ENCODE assay signal across 8 mouse cellular contexts in the genomic region with DNA sequence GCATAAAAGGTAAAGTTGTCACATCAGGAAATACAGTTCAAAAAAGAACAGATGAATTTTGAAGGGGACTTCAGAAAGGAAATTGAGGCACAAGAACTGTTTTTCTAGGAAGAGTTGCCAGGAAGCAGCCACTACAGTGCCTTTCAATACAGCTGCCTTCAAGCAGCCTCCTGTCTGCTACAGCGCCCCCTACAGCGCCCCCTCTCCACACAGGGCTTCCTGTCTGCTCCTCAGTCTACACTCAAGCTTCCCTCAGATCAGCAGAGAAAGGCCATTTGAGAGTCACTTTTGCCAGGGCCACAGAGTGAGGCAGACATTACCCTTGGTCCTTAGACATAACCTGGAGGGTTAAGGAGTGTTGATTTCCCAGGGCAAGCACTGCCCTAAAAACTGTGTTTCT. TPM values are rescaled to one million over a fixed set of nuclear protein-coding genes. Genes with fewer than 3 reads are reported as not detected.
DNase-seq lines count a peak whose midpoint lies in the region; ATAC-seq lines count a peak whose summit lies in the region.

No protein-coding gene starts in this region.

- peak; percentile 29 for ATAC-seq in monocyte, adult 5-6 weeks (replicated peaks; ENCODE audit: insufficient number of reproducible peaks, low FRiP score, low TSS enrichment, poor library complexity, severe bottlenecking)
- ATAC-seq in erythroblast, adult 5-6 weeks (replicated peaks; ENCODE audit: low FRiP score, poor library complexity, severe bottlenecking) = no peak

- intact Hi-C loops in gastrocnemius, postnatal 14 days (cut with DNase I; ENCODE audit: low total_unique reads) = no loop called here

- DNase-seq in gastrocnemius, postnatal 14 days = peak; percentile 9
- no peak for DNase-seq in gastrocnemius, adult 18-20 months (ENCODE audit: low spot score)
- DNase-seq in CD4-positive, CD25-positive, alpha-beta regulatory T cell, adult 2 months (ENCODE audit: low read depth, low spot score) = peak; percentile 81
- DNase-seq in c-Kit-positive CD71-positive TER-119-positive erythroid progenitor cells, embryonic 14.5 days (ENCODE audit: low spot score) = peak; percentile 50
- no peak for DNase-seq in kidney, postnatal 14 days
- DNase-seq in gastrocnemius, adult 8-10 months (ENCODE audit: low spot score in 2 of 2) = no peak

RNA-seq across cellular contexts. Expression of gene Trdmt1, which starts 6.7 kb away (rescaled TPM):
- 1 to 10 TPM; 3.7 to 3.9 TPM for total RNA-seq in gastrocnemius, postnatal 14 days (2021)
- 1 to 10 TPM; 4.6 to 4.8 TPM for total RNA-seq in gastrocnemius, adult 18-20 months (2021)
- total RNA-seq in monocyte, adult 5-6 weeks (2017) = 5.6 to 15.4 TPM (median 15.0 TPM) in 3 replicates
- 8.6 and 9.2 TPM in 2 replicates for total RNA-seq in erythroblast, adult 5-6 weeks (2015; ENCODE audit: low replicate concordance)
- total RNA-seq in erythroblast, adult 5-6 weeks (2017; ENCODE audit: low replicate concordance) = 2.2 and 3.8 TPM in 2 replicates
- total RNA-seq in gastrocnemius, adult 8-10 months (2022) = 1 to 10 TPM; 2.4 to 4.1 (median 3.7) TPM

RNA-seq across cellular contexts. Expression of gene Vim, which starts 36.0 kb away (rescaled TPM):
- 100 to 1,000 TPM; 423 to 456 TPM for total RNA-seq in gastrocnemius, postnatal 14 days (2021)
- total RNA-seq in gastrocnemius, adult 18-20 months (2021) = 100 to 1,000 TPM; 101 to 171 TPM
- total RNA-seq in monocyte, adult 5-6 weeks (2017) = 1,067 to 1,239 TPM (median 1,097 TPM) in 3 replicates
- total RNA-seq in erythroblast, adult 5-6 weeks (2015; ENCODE audit: low replicate concordance) = 309 and 388 TPM in 2 replicates
- total RNA-seq in erythroblast, adult 5-6 weeks (2017; ENCODE audit: low replicate concordance) = 216 and 250 TPM in 2 replicates
- 100 to 1,000 TPM in 1 of 4 experiments, 10 to 100 TPM in 3; 64.2 to 139 (median 92.0) TPM for total RNA-seq in gastrocnemius, adult 8-10 months (2022)

RNA-seq across cellular contexts. Expression of gene Cubn, which starts 46.1 kb away (rescaled TPM):
- under 1 TPM; 0.04 to 0.14 TPM for total RNA-seq in gastrocnemius, postnatal 14 days (2021)
- under 1 TPM; 0.05 to 0.16 TPM for total RNA-seq in gastrocnemius, adult 18-20 months (2021)
- total RNA-seq in monocyte, adult 5-6 weeks (2017) = not detected in 3 replicates
- total RNA-seq in erythroblast, adult 5-6 weeks (2015; ENCODE audit: low replicate concordance) = not detected in 2 replicates
- total RNA-seq in erythroblast, adult 5-6 weeks (2017; ENCODE audit: low replicate concordance) = not detected in 2 replicates
- under 1 TPM; 0.02 to 0.05 (median 0.04) TPM for total RNA-seq in gastrocnemius, adult 8-10 months (2022)

Comparison
In these comparisons a context has a peak if more than half of its experiments do, and no peak if none do; other contexts are left out.
1. DNase-seq: peak in gastrocnemius, postnatal 14 days (single experiment), CD4-positive, CD25-positive, alpha-beta regulatory T cell, adult 2 months (single experiment) and c-Kit-positive CD71-positive TER-119-positive erythroid progenitor cells, embryonic 14.5 days (single experiment); none in gastrocnemius, adult 18-20 months (single experiment), kidney, postnatal 14 days (single experiment) and gastrocnemius, adult 8-10 months (0 of 2).